Mouse (Mus musculus) 3134 (cell line): ENCODE data around the gene Rsph3b.
"Not testable (repeated sequence)": the region's sequence is repeated elsewhere in the genome, so short reads cannot be mapped to it uniquely, and the experiment has no call there.

Source experiments
- DNase-seq: peaks from one replicate; pipeline ENCODE4 v3.0.0-alpha.2; 2011; ENCODE audit warnings: low spot score; ENCODE audit not compliant: insufficient read length; ENCODE audit errors: extremely low read depth

Rsph3b gene

DNA sequence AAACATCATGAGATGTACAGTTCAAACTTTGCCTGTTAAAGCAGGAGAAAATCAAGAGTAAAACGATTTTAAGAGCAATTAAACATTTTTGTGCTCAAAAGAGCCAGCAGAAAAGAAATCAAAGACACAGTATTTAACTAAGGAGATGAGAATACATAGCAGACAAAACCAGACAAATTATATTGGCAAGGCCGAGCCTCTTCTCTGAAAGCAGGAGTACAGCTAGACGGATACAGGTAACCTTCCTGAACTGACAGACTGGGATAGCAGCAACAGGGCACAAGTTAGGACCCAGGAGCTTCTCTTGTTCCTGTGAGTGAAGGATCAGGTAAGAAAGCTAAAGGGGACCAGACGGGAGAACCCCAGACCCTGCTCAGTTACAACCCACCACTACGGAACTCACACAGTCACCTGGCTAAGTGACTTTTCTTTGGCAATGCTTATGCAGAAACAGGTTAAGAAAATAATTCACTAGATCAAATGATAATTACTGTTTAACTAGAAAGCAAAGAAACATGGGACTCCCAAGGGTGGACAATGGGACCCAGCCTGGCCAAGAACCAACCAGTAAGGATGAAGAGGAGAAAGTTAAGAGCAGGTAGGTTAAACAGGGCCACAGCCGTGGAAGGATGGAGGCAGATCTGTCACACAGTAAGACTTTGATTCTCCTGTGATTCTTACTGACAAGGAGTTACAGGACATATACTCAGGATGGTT is 11.2 kb upstream of the Rsph3b start:
- DNase-seq, result not testable (repeated sequence)

DNA sequence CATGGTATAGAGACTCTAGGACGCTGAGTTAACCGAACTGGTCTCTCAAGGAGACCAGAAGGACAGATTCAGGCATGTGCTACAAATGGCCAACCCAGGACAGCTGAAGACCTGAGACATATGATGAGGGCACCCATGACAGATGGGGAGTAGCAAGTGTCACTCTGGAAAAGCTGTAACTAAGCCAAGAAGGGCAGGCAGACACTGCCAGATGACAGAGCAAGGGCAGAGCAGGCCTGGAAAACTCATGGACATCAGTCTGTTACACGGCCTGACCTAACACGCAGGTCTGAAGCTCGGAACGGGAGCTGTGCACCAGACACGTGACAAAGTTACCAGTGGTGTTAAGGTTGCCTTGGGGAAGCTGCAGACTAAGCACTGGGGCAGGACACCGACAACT is 10.4 kb upstream of the Rsph3b start:
- DNase-seq, result not testable (repeated sequence)

DNA sequence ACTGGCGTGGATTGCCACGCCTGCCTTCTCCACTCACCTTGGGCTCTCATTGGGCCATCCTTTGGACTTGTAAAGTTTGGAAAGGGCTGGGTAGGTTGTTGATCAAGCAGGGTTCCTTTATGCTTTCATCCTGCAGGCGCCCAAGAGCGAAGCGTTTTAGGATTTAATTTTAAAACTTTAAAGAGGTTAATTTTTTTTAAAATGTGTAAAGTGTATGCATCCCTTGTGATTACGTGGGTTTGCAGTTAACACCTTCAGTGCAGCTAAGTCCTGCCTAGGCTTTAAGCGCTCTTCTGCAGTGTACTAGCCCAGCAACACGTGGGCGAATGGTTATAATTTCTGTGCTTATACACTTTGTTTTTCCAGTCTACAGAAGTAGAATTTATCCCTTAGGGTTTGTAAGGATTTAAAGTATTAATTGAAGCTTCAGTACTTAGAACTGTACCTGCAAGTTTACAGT is 317 bp upstream of the Rsph3b start:
- not testable (repeated sequence) for DNase-seq

DNA sequence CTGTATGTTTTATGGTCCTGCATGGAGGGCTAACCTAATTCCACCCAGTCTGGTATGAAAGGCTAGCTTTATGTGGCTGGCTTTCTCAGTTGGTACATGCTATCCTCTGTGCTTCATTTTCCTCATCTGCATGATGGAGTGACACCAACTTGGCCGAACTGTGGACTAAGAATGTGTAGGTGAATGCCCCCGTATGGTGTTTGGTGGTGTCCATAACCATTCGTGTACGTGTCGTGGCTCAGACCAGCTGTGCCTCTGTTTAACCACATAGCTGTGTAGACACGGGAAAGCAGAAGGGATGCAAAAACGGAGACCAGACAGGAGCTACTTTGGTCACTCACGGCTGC is 872 bp downstream of the Rsph3b start:
- not testable (repeated sequence) for DNase-seq

DNA sequence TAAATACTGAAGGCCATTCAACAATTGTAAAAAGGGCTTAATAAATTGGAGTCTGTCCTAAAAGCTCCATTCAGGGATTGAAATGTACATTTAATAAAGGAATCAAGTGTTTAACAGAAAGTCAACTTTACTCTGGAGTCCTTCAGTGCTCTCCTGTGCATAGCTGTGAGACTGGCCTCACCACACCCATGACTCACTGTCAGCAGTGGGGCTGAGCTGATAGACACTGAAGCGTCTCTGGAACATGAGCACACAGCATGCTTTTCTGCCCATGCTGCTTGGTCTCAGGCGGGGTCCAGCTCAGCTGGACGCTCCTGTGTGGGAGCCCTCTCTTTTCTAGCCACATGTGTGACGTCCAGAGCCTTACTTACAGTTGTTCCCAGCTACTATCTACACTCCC is 5.9 kb downstream of the Rsph3b start:
- DNase-seq, result not testable (repeated sequence)

DNA sequence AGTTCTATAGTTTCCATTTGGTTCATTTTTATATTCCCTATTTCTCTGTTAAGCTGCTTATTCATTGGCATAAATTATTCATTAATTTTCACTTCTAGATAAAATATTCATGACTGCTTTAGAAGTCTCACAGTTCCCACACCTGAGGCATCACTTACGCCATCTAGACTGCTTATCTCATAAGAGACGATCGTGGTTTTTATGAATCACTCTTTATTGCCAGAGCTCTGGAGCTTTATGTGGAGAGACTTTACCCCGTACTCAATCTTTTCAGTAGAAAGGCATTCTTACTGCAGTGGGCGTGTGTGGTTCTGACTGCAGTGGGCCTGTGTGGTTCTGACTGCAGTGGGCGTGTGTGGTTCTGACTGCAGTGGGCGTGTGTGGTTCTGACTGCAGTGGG is 16.9 kb downstream of the Rsph3b start:
- DNase-seq, result not testable (repeated sequence)

DNA sequence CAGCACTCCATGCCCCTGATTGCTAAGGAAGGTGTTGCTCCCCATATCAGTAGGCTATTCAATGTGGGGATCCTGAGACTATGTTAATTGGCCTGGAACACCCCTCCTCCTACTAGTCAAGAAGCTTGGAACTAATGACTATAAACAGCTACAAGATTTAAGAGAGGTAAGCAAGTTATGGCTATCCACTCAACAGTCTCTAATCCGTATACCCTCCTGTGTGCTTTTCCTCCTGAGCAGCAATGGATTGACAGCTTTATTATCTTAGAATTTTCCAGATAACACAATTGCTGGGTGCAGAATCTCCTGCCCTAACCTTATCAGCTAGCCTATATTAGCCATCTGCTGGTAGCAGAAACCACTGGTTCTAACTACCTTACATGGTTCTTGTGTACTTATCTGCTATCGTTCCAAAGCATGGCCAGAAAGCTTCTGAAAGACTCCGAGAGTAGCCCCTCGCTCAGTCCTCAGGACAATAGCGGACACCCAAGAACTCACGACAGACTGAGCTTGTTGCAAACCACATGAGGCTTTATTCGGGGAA is 28.1 kb downstream of the Rsph3b start:
- not testable (repeated sequence) for DNase-seq

DNA sequence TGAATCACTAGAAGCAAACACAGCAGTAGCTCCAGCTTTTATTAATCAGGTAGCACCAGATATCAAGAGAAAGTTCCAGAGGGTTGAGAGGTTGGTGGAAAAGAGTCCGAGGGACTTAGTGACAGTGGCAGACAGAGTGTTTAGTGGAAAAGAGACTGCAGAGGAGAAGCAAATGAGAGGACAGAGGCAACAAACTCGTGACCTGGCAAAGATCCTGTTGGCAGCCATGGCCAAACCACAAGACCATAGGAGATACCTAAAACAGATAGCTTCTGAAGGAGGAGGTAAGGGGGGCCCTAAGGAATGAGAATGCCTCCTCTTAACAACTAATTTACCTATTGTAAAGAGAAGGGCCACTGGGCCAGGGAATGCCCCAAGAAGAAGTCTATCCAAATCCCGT is 29.1 kb downstream of the Rsph3b start:
- not testable (repeated sequence) for DNase-seq

DNA sequence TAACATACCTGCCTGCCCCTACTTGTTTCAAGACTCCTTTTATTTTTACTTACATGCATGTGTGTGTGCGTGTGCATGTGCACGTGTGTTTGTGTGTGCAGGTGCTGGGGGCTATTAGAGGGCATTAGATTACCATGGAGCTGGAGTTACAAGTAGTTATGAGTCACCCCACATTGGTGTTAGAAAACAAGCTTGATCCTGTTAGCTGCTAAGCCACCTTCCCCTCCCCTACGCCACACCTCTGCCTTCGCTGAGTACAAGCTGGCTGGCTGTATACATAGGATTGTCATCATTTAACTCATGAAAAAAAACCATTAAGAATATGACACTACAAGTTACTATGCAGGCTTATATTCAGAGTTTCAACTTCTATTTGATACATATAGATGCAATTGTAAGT is 33.2 kb downstream of the Rsph3b start:
- DNase-seq, result not testable (repeated sequence)

DNA sequence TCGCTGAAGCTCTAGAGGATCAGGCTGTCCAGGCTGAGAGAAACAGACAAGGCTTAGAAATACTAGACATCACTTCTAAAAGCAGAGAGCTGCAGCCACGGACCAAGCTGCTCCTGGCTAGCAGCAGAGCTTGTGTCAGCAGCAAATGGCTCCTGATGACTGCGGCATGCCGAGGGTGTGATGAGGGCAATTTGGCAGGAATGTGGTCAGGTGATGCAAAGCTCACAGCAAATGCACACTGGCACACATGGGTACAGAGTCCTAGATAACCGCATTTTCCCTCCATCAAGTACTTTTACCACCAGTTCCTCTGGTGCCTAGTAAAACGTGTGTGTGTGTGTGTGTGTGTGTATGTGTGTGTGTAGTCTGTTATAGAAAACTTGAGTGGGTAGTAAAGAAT is 34.4 kb downstream of the Rsph3b start:
- not testable (repeated sequence) for DNase-seq

DNA sequence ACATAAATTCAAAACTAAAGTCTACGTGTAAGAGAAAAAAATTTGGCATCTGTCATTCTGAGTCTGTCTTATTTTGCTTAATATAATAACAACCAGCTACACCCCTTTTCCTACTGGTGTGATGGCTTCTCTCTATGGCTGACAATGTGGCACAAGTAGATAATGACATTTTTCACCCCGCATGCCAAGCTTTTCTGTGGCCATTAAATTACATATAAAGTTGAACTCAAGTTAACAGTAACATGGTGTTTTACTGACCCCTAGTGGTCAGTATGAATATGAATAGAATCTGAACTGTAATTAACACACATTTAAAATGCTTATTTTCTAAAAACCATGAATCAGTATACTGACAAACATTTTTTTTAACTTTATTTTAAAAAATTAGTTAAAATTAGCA is 48.1 kb downstream of the Rsph3b start:
- not testable (repeated sequence) for DNase-seq

DNA sequence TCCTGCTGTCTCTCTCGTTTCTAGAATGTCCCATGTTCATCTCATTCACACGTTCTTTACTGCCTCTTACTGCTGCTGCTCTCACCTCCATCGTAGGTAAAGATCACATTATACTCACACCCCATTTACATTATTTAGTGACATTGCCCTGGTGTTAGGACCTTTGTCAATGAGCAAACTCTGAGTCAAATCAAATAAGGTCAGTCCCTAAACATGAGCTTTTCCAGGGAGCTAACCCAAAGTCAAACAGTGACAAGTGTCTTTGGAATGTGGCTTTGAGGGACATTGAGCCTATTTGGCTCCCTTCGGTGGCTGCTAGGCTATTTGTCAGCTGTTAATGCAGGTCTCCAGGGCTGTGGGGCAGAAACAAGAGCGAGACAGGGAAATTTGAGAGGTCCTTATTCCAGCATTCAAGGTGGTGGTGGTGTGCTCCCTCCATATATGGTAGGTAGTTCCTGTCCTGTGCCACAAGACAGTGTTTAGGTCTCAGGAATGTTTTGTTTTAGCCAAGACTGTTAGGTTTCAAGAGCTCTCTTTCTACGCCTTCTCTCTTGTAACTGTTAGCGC is 50.4 kb downstream of the Rsph3b start:
- peak; percentile 25 for DNase-seq

DNA sequence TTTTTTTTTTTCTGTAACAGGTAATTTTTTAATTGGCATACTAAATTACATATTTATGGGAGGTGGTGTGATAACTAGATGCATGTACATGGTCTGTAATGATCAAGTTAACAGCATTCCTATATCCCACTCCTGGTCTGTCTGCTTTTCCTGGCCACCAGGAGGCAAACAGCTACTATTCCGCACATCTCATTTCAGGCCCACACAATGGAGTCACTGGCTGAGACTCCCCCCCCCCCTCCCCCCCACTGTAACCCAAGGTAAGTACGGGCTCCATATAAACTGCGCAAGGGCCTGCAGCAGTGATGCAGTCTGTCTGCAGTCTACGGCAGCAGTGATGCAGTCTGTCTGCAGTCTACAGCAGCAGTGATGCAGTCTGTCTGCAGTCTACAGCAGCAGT is 51.7 kb downstream of the Rsph3b start:
- no peak for DNase-seq

DNA sequence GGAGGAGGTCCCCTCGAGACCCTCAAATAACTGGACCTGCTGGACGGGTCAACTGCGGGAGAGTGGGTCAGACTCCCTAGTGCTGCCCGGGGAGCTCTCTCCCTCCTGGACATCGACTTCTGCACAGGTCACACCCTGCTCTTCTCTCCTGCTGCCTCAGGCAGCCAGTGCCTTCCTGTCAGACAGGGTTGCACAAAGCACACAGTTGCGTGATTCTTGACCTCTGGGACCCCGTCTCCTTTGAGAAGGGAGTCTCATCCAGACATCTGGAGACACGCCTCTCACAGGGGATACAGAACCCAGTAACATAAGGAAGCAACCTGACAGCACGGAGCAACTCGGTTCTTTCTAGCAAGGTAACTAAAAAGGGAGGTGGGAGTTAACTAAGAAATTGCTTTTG is 55.1 kb downstream of the Rsph3b start:
- DNase-seq, result no peak

DNA sequence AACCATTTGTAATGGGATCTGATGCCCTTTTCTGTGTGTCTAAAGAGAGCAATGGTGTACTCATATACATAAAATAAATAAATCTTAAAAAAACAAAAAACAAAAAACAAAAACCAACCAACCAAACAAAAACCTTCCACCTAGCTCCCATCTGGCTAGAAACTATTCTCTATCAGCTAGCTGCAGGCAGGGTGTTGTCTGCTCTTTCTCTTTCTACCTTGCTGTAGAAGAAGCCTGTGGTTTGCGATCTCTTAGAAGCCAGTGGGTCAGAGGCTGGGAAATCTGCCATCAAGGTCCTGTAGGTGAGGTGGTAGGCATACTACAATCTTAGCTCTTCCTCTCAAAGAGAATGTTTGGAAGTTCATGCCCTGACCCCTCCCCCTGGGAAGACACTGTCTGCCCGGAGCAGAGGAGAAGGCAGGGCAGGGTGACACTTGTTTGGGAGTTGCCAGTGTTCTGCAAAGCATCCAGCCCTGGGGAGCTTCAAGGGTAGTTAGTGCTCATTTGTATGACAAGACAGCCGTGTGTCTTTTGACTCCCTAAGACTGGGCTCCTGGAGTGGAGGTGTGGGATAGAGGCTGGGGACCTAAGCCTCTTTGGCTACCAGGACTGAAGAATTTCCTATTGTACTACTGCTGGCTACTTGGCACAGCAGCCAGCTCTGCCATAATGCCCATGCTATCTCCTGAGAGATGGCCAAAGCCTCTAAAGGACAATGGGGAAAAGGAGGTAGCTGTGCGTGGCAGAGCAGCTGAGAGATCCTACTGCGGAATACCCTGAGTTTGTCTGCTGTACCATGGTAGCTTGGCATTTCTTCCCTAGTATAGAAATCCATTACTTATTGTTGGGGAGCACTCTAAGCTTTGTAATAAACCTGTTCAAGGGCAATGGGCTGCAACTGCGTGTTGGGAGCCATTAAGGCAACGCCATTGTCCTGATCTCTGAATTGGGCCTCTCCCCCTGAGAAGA is 56.2 kb downstream of the Rsph3b start:
- DNase-seq, result no peak

DNA sequence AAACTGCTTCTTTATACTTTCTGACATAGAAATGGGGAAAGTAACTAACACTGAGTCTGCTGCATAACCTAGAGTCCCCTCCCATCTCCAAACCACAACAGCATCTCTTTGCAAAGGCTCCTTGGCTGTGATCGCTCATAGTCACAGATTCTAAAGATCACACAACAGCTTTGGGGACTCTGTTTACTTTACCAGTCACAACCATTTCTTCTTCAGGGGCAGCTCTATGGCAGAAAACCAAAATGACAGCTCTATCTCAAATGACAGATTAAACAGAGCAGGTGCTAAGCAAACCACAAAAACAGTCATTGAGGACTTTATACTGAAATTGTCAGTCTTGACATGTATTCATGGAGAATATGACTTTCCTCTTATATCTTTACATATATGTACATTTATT is 62.0 kb downstream of the Rsph3b start:
- no peak for DNase-seq

DNA sequence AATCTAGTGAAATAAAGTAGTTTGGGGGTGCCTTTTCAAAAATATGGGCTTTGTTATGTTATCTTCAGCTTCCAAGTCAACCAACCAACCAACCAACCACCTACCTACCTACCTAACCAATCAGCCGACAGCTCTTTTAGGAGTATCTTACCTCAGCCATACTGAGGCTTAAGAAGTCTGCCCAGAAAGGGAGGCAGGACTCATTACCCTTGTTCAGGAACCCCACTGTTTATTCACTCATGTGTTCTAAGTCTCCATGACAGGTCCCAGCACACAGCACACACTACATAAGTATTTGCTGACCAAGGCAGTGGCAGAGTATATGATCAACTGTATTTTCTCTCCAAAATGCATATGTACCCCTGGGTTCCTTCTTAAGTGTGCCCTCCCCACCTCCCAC is 64.0 kb downstream of the Rsph3b start:
- no peak for DNase-seq

DNA sequence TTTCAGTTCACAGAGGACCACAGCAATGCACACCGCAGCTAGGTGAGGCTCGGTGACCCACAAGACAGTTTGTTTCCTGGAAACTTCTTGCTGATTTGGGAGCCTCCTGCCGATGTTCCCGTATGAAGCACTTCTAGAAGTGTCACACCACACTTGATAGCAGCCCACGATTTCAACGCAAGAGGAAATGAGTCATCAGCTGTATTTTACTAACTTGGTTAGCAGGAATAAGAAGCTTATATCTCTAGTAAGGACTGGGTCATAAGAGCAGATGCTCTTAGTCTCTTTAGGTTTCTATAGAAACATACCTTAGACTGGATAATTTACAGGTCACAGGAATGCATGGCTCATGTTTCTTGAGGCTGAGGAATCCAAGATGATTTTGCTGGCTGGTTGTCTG is 67.2 kb downstream of the Rsph3b start:
- no peak for DNase-seq

DNA sequence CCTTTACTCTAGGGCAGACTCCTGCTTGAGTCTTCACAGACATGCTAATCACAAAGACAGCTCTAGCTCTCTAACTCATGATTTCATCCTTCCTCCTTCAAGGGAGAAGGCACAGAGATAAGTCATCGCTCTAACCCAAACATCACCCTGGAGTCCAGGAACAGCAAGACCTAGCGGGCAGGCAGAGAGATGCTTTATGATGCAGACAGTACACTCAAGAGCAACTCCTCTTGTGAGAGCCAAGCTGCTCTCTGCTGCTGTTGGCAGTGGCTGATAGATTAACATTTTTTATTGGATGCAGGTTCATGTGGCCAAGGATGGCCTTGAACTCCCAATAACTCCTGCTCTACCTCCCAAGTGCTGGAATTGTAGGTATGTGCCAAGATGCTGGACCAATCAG is 77.1 kb downstream of the Rsph3b start:
- no peak for DNase-seq

DNA sequence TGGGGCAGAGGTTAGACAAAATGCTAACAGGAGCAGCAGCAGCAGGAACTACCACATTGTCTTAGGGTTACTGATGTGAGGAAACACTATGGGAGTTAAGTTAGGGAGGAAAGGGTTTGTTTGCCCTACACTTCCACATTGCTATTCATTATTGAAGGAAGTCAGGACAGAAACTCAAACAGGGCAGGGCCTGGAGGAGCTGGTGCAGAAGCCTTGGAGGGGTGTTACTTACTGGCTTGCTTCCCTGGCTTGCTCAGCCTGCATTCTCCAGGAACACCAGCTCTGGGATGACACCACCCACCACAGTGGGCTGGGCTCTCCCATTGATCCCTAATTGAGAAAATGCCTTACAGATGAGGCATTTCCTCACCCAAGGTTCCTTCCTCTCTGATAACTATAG is 79.7 kb downstream of the Rsph3b start:
- no peak for DNase-seq

DNA sequence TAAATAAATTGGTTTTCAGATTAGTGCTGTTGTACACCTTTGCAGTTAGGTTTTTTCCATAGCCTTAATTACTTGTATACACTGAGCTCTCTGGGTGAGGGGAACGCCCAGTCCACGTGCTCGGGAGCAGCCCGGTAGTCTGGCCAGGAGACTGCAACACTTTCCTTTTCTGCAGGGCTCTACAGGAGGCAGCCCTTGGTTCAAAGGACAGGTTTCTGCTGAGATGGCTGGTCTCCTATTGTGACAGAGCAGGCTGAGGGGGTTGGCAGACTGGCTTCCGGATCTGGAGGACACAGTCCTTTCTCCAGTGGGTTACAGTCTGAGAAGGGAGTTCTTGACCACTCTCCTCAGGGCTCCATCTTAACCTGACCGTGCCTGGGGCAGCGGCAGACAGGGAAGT is 80.7 kb downstream of the Rsph3b start:
- DNase-seq, result no peak
